Mouse (Mus musculus) ES-Bruce4 (cell line): ENCODE measurements around the gene Szt2.

Experiments
- CTCF ChIP-seq: IDR thresholded peaks from one replicate; pipeline ENCODE4 v1.8.1; 2011; ENCODE audit warnings: low read depth, low read length
- EP300 ChIP-seq: IDR thresholded peaks from 2 replicates; pipeline ENCODE4 v1.6.1; 2011; ENCODE audit warnings: low read depth, low read length; ENCODE audit not compliant: insufficient read depth
- POLR2A ChIP-seq: IDR thresholded peaks from one replicate; pipeline ENCODE4 v1.8.1; 2011; ENCODE audit warnings: low read length; ENCODE audit not compliant: insufficient read depth

DNA sequence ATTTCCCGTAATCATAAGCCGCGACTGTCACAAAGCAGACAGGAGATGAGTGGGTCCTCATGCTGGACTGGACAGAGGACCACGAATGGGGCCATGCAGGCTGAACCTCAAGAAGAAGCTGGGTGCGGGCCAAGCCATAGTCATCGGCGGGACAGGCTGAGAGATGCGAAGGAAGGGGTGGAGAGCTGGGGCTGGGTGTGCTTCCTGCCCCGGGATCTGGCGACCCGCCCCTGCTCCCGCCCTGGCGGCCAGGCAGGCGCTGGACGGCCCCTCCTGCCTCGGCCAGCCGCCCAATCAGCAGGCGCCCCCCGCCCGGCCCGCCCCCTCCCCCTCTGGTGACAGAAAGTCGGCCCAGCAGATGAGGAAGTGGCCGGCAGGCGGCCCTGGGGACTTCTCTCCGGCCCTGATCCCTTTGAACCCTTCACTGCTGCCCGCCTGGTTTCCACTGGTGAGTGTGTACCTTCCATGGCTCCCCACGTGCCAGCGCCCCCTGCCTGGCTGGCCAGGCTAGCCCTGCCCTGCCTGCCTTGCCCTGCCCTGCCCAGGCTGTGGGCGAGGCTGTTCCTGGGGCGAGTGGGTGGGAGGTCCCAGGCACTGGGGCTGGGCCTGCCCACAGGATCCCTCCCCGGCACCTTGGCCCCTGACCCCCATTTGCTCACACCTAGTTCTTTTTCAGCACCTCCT is 18.8 kb upstream of the Szt2 start, which contains the start of gene Elovl1:
- TF ChIP-seq CTCF (peak; percentile 0), EP300 (no peak), POLR2A (peak; percentile 56)
